Mouse (Mus musculus): Measurements from ENCODE around the gene Atxn2. TPM values are rescaled to one million over a fixed set of nuclear protein-coding genes. Genes with fewer than 3 reads are reported as not detected.

Atxn2 gene
- total RNA-seq, 2 experiments from 2014 or later = 174 to 180 TPM

Small RNA genes within 50 kb of the gene (microRNA-seq; reads per million reads assigned to microRNA genes)
- gene Mir7031 = 3.5 to 3.7 reads per million in 2 experiments

Other genes starting within 250 kb of the Atxn2 start
- gene Adam1b, start 207.9 kb upstream of the Atxn2 start, total RNA-seq (2021) = not detected
- gene Adam1a, start 165.9 kb upstream of the Atxn2 start, total RNA-seq (2021) = 1 to 10 TPM; 3.1 to 3.8 TPM
- not detected for gene Gm42878, start 165.9 kb upstream of the Atxn2 start, total RNA-seq (2021)
- 10 to 100 TPM; 55.7 to 61.0 TPM for gene Mapkapk5, start 165.4 kb upstream of the Atxn2 start, total RNA-seq (2021)
- gene Aldh2, start 117.5 kb upstream of the Atxn2 start, total RNA-seq (2021) = 100 to 1,000 TPM in 1 of 2 experiments, 10 to 100 TPM in 1; 95.1 to 103 TPM
- gene Acad12, start 92.4 kb upstream of the Atxn2 start, total RNA-seq (2021) = 10 to 100 TPM; 21.0 to 21.2 TPM
- gene Acad10, start 50.8 kb upstream of the Atxn2 start, total RNA-seq (2021) = 1 to 10 TPM; 7.1 to 7.8 TPM
- 10 to 100 TPM; 26.8 to 32.0 TPM for gene Brap, start 50.8 kb upstream of the Atxn2 start, total RNA-seq (2021)
- 10 to 100 TPM; 36.7 to 39.2 TPM for gene Sh2b3, start 126.3 kb downstream of the Atxn2 start, total RNA-seq (2021)
- 10 to 100 TPM in 1 of 2 experiments, 1 to 10 TPM in 1; 9.3 to 10.9 TPM for gene Pheta1, start 137.6 kb downstream of the Atxn2 start, total RNA-seq (2021)

Data from heart, postnatal 4 days (tissue).